Mouse (Mus musculus) heart, postnatal 14 days (tissue): ENCODE measurements around the gene Ffar3. TPM values are rescaled to one million over a fixed set of nuclear protein-coding genes. Genes with fewer than 3 reads are reported as not detected.

ENCODE experiments used
- total RNA-seq, 2 experiments: library from RNA; stranded (reverse); gene quantifications; 2 replicates each; pipeline ENCODE4 v1.2.3; 2021

Gene Ffar3
- total RNA-seq, 2 experiments from 2014 or later, result not detected

Other genes with a start within 250 kb of the Ffar3 start
- under 1 TPM; 0.34 to 0.38 TPM for gene Upk1a, start 243.3 kb downstream of the Ffar3 start, total RNA-seq
- gene Cox6b1, start 230.0 kb downstream of the Ffar3 start, total RNA-seq, result 1,000 to 10,000 TPM; 4,389 to 4,822 TPM
- gene Etv2, start 220.3 kb downstream of the Ffar3 start, total RNA-seq, result not detected
- gene Rbm42, start 205.9 kb downstream of the Ffar3 start, total RNA-seq, result 10 to 100 TPM; 49.1 to 53.1 TPM
- 1 to 10 TPM; 4.7 to 4.8 TPM for gene Haus5, start 191.2 kb downstream of the Ffar3 start, total RNA-seq
- gene Pmis2, start 184.6 kb downstream of the Ffar3 start, total RNA-seq, result under 1 TPM in 1 of 2 experiments, not detected in 1; 0.43 TPM
- gene 2200002J24Rik, start 157.3 kb downstream of the Ffar3 start, total RNA-seq, result not detected
- gene Atp4a, start 144.0 kb downstream of the Ffar3 start, total RNA-seq, result under 1 TPM in 1 of 2 experiments, not detected in 1; 0.15 TPM
- gene Tmem147, start 126.6 kb downstream of the Ffar3 start, total RNA-seq, result 100 to 1,000 TPM; 238 to 243 TPM
- not detected for gene Gapdhs, start 112.5 kb downstream of the Ffar3 start, total RNA-seq
- gene Sbsn, start 104.7 kb downstream of the Ffar3 start, total RNA-seq, result 1 to 10 TPM; 4.3 to 5.5 TPM
- 1 to 10 TPM; 4.8 to 7.0 TPM for gene Dmkn, start 92.4 kb downstream of the Ffar3 start, total RNA-seq
- gene Krtdap, start 68.3 kb downstream of the Ffar3 start, total RNA-seq, result not detected
- under 1 TPM; 0.34 to 0.74 TPM for gene Ffar2, start 32.4 kb downstream of the Ffar3 start, total RNA-seq
- gene Ffar1, start 5.4 kb upstream of the Ffar3 start, total RNA-seq, result not detected
- under 1 TPM; 0.39 to 0.43 TPM for gene Cd22, start 24.2 kb upstream of the Ffar3 start, total RNA-seq
- gene Mag, start 58.7 kb upstream of the Ffar3 start, total RNA-seq, result under 1 TPM; 0.15 to 0.22 TPM
- 1 to 10 TPM; 1.9 to 5.4 TPM for gene Hamp2, start 68.5 kb upstream of the Ffar3 start, total RNA-seq
- 10 to 100 TPM in 1 of 2 experiments, 1 to 10 TPM in 1; 5.1 to 28.3 TPM for gene Hamp, start 87.9 kb upstream of the Ffar3 start, total RNA-seq
- 100 to 1,000 TPM in 1 of 2 experiments, 10 to 100 TPM in 1; 90.2 to 103 TPM for gene Usf2, start 100.6 kb upstream of the Ffar3 start, total RNA-seq
- 1 to 10 TPM; 4.2 to 5.0 TPM for gene Lsr, start 117.3 kb upstream of the Ffar3 start, total RNA-seq
- under 1 TPM in 1 of 2 experiments, not detected in 1; 0.60 TPM for gene Fam187b, start 117.6 kb upstream of the Ffar3 start, total RNA-seq
- gene Fxyd5, start 186.3 kb upstream of the Ffar3 start, total RNA-seq, result 10 to 100 TPM; 28.8 to 29.2 TPM
- 1 to 10 TPM; 1.1 to 1.3 TPM for gene Fxyd7, start 195.3 kb upstream of the Ffar3 start, total RNA-seq
- 100 to 1,000 TPM; 712 to 747 TPM for gene Fxyd1, start 201.0 kb upstream of the Ffar3 start, total RNA-seq
- gene Lgi4, start 203.2 kb upstream of the Ffar3 start, total RNA-seq, result 1 to 10 TPM; 2.8 to 3.5 TPM
- gene Fxyd3, start 220.5 kb upstream of the Ffar3 start, total RNA-seq, result 1 to 10 TPM; 2.7 to 5.2 TPM